Mouse (Mus musculus): ENCODE data around the gene Mlycd.

GRCm38 (mm10) chr8:119420318-119420717, 25.6 kb downstream of the Mlycd start:
- TF ChIP-seq ZMIZ1 (IDR thresholded peaks at IDR 0.05; ENCODE audit: low read depth, low read length) (no peak), KAT2A (IDR thresholded peaks at IDR 0.05; ENCODE audit: insufficient replicate concordance, low read length) (no peak), POLR2A (IDR thresholded peaks at IDR 0.05; ENCODE audit: low read depth, low read length) (no peak), ZC3H11A (IDR thresholded peaks at IDR 0.05; ENCODE audit: low read depth, low read length) (no peak), JUND (conservative IDR thresholded peaks at IDR 0.05; ENCODE audit: low read depth, low read length) (no peak)
